Mouse (Mus musculus): ENCODE data around the gene Arf6. TPM values are rescaled to one million over a fixed set of nuclear protein-coding genes. Genes with fewer than 3 reads are reported as not detected.
"Not testable (repeated sequence)": the region's sequence is repeated elsewhere in the genome, so short reads cannot be mapped to it uniquely, and the experiment has no call there.

Arf6 gene
- polyA plus RNA-seq, 1 experiment from 2014 or later = 72.2 TPM

DNA sequence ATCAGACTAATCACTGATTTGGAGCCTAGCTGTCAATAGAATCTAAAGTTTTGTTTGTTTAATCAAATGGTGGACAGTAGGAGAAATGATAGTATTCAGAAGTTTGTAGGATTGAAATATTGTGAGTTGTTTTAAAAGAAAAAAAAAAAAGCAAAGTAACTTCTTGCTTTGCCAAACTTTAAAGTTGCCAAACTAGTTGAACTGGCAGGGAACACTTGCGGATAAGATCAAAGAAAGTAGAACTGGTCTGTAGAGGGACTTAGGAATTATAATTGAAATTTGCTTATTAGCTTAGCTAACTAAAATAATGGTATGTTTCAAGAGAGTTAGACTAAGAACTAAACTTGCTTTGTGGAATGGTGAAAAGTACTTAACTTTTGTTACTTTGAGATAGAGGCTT lies 5.2 kb downstream of the Arf6 start:
- no peak overlapping the region for H3K27ac ChIP-seq
- no peak overlapping the region for H3K4me3 ChIP-seq
- WGBS = 79% methylated on average over 1 of the region's 1 CpGs
- H3K27me3 ChIP-seq = no peaks in the 10 kb centered on the region
- no peaks in the 10 kb centered on the region for H3K36me3 ChIP-seq
- no peaks in the 10 kb centered on the region for H3K9me3 ChIP-seq
- no peak overlapping the region for H3K4me2 ChIP-seq (replicated peaks)
- H3K9ac ChIP-seq = no peak overlapping the region
- no peak for ATAC-seq (ENCODE audit: insufficient number of reproducible peaks, insufficient read depth, low FRiP score, low TSS enrichment)
- peaks cover 11% of the 10 kb centered on the region for H3K4me1 ChIP-seq

DNA sequence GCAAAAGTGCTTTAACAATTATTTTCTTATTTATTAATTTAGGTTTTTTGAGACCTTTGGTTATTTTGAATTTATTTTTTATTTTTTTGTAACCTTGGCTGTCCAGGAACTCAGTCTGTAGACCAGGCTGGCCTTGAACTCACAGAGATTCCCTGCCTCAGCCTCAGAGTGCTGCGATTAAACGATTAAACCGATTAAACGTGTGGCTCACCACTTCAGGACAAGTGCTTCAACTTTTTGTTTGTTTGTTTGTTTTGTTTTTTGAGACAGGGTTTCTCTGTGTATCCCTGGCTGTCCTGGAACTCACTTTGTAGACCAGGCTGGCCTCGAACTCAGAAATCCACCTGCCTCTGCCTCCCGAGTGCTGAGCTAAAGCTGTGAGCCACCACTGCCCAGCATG lies 5.7 kb downstream of the Arf6 start:
- WGBS = 93% methylated on average over 6 of the region's 6 CpGs
- H3K36me3 ChIP-seq = not testable (repeated sequence)

DNA sequence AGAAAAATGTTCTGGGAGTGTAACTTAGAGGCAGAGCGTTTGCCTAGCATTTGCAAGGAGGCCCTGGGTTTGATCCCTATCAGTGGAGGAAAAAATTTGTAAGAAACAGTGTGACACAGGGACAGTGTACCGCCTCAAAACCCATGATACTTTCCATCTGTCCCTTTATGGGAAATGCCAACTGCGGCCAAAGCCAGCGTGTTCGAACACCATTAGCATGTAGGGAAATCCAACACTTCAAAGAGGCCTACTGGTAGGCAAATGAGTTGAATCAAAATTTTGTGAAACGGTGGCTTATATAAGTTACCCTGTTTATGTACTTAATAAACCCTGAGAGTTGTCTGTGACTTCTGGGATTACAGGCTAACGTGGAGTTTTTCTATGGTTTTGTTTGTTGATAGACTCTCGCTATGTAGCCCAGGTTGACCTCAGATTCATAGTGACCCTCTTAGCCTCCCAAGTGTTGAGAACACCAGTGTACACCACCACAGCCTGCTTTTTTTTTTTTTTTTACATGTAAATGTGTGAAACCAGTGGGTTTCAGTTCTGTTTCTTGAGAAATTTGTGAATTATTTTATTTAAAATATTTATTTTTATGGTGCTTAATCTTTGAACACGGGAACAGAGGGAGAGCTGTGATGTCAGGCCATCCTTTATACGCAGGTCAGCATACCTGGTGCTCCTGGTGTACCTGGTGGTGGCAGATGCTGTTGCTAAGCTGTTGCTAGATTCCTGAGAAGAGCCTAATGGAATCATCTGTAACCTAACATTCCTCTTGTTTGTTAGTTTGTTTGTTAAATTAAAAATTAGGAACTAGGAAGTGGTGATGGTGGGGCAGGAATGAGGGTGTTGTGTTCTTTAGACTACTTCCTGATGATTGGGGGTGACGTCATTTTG lies 6.9 kb downstream of the Arf6 start:
- Histone ChIP-seq H3K36me3 (no peaks in the 10 kb centered on the region), H3K9me3 (no peaks in the 10 kb centered on the region), H3K4me2 (replicated peaks) (no peak overlapping the region), H3K9ac (no peak overlapping the region), H3K27me3 (no peaks in the 10 kb centered on the region), H3K4me3 (no peak overlapping the region), H3K4me1 (peaks cover 7% of the 10 kb centered on the region), H3K27ac (no peak overlapping the region)
- ATAC-seq (ENCODE audit: insufficient number of reproducible peaks, insufficient read depth, low FRiP score, low TSS enrichment) = no peak
- WGBS = 91% methylated on average over 11 of the region's 11 CpGs

More for the DNA sequence above, 5.7 kb downstream of the Arf6 start:
- H3K9ac ChIP-seq; H3K27ac ChIP-seq; H3K4me2 ChIP-seq (replicated peaks); H3K4me3 ChIP-seq; H3K27me3 ChIP-seq; H3K9me3 ChIP-seq; ATAC-seq (ENCODE audit: insufficient number of reproducible peaks, insufficient read depth, low FRiP score, low TSS enrichment): not testable (repeated sequence)
- peaks cover 11% of the 10 kb centered on the region for H3K4me1 ChIP-seq

DNA sequence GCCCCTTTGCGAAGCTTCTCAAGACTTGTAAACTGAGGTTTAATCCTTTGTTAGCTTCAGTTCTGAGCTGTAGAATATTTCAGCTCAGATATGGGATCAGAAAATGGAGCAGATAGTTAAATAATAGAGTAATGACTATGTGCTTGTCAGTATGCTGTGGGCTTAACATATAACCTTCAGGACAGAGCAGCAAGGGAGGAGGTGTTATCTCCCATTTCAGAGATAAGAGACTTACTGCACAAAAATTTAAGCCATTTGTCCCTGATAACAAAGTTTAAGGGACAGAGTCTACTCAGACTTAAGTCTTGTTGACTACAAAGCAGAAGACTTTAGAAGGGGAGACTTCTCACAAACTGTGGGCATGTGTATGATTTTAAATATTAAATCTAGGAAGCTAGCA lies 10.9 kb downstream of the Arf6 start:
- 92% methylated on average over 1 of the region's 1 CpGs for WGBS
- H3K4me2 ChIP-seq (replicated peaks) = no peak overlapping the region
- no peaks in the 10 kb centered on the region for H3K36me3 ChIP-seq
- ATAC-seq (ENCODE audit: insufficient number of reproducible peaks, insufficient read depth, low FRiP score, low TSS enrichment) = no peak
- H3K27ac ChIP-seq = no peak overlapping the region
- H3K9me3 ChIP-seq = no peaks in the 10 kb centered on the region
- H3K4me1 ChIP-seq = no peaks in the 10 kb centered on the region
- no peaks in the 10 kb centered on the region for H3K27me3 ChIP-seq
- no peak overlapping the region for H3K4me3 ChIP-seq
- H3K9ac ChIP-seq = no peak overlapping the region

DNA sequence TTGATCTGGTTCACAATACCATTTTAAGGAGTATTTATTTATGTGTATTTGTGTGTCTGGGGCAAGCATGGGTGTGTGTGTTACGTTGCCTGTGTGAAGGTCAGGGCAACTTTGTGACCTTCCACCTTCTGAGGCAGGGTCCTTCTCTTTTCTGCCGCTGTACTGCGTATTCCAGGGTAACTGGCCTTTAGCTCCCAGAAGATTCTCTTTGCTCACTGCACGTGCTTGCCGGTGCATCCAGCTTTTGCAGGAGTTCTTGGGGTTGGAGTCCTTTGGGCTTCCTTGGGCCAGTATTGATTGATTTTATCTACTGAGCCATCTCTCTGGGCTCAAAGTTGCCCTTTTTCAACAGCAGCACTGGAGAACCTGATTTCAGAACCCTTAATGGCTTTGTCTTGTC lies 12.7 kb downstream of the Arf6 start:
- H3K4me1 ChIP-seq = no peaks in the 10 kb centered on the region
- H3K27me3 ChIP-seq = no peaks in the 10 kb centered on the region
- WGBS = 89% methylated on average over 5 of the region's 5 CpGs
- H3K9me3 ChIP-seq = no peaks in the 10 kb centered on the region
- H3K4me3 ChIP-seq = no peak overlapping the region
- no peaks in the 10 kb centered on the region for H3K36me3 ChIP-seq
- no peak overlapping the region for H3K9ac ChIP-seq
- no peak overlapping the region for H3K4me2 ChIP-seq (replicated peaks)
- H3K27ac ChIP-seq = no peak overlapping the region
- ATAC-seq (ENCODE audit: insufficient number of reproducible peaks, insufficient read depth, low FRiP score, low TSS enrichment) = no peak

DNA sequence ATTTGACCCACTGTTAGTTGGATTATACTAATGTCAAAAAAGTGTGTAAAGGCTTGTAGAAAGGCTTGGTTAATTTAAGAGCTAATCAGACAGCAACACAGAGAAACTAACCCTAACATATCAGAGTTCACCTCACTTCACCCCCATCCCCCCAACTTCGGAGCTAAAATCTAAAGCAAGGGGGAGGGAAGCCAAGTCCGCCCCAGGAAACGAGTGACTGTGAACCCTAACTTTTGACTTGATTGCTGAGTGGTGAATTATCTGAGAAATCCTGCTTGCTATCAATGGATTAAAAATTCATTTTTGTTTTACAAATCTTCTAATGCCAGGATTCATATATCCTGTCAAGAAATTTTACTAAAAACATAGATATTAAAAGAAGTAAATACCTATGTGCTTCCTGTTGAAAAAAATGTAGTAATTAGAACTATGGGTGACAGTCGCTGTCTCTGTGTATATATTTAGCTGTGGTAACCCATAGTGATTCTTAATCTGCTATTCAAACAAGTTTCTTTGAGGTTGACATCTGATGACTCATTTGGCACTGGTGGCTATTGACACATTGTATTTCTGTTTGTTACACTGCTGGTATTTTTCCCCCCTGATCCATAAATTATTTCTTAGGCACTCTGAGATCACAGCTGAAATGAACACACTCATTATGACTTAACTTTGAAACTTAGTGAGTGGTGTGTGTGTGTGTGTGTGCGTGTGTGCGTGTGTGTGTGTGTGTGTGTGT lies 13.8 kb downstream of the Arf6 start:
- no peak overlapping the region for H3K27ac ChIP-seq
- no peak for ATAC-seq (ENCODE audit: insufficient number of reproducible peaks, insufficient read depth, low FRiP score, low TSS enrichment)
- H3K4me1 ChIP-seq = no peaks in the 10 kb centered on the region
- H3K27me3 ChIP-seq = no peaks in the 10 kb centered on the region
- H3K9ac ChIP-seq = no peak overlapping the region
- WGBS = 74% methylated on average over 6 of the region's 6 CpGs
- no peak overlapping the region for H3K4me3 ChIP-seq
- no peaks in the 10 kb centered on the region for H3K9me3 ChIP-seq
- no peak overlapping the region for H3K4me2 ChIP-seq (replicated peaks)
- H3K36me3 ChIP-seq = no peaks in the 10 kb centered on the region

DNA sequence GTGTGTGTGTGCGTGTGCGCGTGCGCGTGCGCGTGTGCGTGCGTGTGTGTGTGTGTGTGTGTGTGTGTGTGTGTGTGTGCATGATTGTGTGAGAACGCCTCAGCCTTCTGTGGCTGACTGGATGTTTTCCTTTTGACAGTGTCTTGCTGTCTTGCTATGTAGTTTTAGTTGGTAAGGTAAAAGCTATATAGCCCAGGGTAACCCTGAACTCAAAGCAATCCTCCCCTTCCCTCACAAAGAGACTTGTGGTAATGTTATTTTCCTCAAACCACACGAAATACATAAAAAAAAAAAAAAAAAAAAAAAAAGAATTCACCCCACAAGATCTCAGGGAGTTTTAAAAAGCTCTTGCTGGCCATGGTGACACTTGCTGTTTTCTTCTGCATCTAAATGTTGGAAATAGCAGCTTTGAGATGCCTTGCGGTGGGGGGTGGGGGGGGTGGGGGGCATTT lies 14.4 kb downstream of the Arf6 start:
- WGBS = 71% methylated on average over 12 of the region's 12 CpGs
- not testable (repeated sequence) for H3K9ac ChIP-seq; H3K4me1 ChIP-seq; H3K4me3 ChIP-seq; H3K36me3 ChIP-seq; H3K4me2 ChIP-seq (replicated peaks); H3K27me3 ChIP-seq; H3K27ac ChIP-seq; H3K9me3 ChIP-seq; ATAC-seq (ENCODE audit: insufficient number of reproducible peaks, insufficient read depth, low FRiP score, low TSS enrichment)

DNA sequence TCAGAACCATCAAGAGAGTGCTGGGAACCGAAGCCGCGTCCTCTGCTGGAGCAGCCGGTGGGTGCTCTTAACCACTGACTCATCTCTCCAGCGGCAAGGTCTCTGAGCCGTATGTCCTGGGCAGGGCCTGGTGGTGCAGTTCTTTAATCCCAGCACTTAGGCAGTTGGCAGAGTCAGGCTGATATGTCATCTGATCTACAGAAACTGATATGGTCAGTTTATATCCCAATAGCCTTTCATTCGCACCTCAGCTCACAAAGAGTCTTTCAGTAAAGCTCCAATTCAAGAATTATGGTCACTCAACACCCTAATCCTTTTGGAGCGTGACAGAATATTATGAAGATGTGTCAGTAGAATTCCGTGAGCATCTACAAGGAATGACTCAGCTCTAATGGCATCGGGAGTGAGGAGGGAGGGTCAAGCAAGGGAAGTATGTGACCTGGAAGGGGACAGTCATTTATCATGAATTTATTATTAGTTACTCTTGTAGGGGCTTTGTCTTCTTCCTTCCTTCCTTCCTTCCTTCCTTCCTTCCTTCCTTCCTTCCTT lies 16.4 kb downstream of the Arf6 start:
- Histone ChIP-seq H3K9me3 (no peaks in the 10 kb centered on the region), H3K27ac (no peak overlapping the region), H3K36me3 (no peaks in the 10 kb centered on the region), H3K4me3 (no peak overlapping the region), H3K4me2 (replicated peaks) (no peak overlapping the region), H3K4me1 (no peaks in the 10 kb centered on the region), H3K27me3 (no peaks in the 10 kb centered on the region), H3K9ac (no peak overlapping the region)
- ATAC-seq (ENCODE audit: insufficient number of reproducible peaks, insufficient read depth, low FRiP score, low TSS enrichment) = no peak
- 91% methylated on average over 10 of the region's 10 CpGs for WGBS

DNA sequence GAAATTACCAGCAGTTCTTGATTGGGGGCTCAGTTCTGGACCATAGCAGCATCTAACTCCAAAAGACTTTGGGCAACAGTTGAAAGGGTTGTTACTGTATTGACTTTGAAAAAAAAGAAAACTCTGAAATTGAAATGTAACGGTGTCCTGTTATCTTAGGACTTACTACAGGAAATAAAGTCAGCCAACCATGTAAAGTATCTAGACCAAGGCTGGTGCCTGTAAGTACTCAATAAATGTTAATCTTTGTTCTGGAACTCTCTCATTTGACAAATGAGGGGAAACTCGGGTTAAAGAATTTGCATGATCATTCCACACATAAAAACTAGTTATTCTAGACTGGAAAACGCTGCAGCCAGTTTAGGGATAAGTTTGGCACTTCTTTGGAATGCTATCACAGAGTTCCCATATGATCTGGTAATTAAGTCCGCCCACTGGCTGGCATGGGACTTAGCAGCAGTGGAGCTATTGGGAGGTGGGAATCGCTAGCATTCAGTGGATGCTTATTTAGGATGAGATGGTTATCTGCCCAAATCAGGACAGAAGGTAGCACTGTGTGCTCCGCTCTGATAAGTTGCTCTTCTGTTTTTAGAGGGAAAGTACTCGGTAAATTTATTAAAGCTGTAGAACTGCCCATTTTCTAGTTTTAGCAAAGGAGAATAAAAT lies 17.5 kb downstream of the Arf6 start:
- Histone ChIP-seq H3K27me3 (no peaks in the 10 kb centered on the region), H3K9me3 (no peaks in the 10 kb centered on the region), H3K27ac (no peak overlapping the region), H3K36me3 (no peaks in the 10 kb centered on the region), H3K4me1 (no peaks in the 10 kb centered on the region), H3K4me3 (no peak overlapping the region), H3K4me2 (replicated peaks) (no peak overlapping the region), H3K9ac (no peak overlapping the region)
- no peak for ATAC-seq (ENCODE audit: insufficient number of reproducible peaks, insufficient read depth, low FRiP score, low TSS enrichment)
- WGBS = 66% methylated on average over 7 of the region's 7 CpGs

DNA sequence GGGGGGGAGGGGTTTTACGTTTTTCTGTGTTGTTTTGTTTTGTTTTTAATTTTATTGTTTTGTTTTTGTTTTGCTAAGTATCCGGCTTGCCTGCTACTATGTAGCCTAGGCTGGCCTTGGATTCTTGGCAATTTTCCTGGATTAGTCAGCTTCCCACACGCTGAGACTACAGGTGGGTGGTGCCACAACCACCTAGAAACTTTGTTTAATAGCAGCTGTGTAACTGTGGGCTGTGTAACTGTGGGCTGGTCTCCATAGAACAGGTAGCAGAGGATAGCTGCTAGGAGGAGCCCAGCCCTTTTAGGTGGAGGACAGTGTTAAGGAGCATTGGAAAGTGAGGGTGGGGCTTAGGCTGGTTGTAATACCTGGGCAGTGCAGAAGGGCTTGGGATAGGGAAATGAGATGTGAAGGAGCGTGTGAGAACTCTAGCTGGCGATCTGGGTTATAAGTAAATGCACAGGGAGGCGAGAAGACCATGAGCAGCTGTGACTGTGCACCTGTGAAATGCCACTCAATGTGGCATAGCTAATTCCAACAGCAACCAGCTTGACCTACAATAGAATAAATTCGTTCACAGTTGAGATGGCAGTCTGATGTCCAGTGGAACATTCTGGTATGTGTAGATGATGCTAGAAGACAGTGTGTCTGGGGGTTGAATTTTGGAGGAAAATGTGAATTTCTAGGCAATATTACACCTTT lies 18.2 kb downstream of the Arf6 start:
- Histone ChIP-seq H3K4me3 (no peak overlapping the region), H3K4me2 (replicated peaks) (no peak overlapping the region), H3K36me3 (no peaks in the 10 kb centered on the region), H3K4me1 (no peaks in the 10 kb centered on the region), H3K9me3 (no peaks in the 10 kb centered on the region), H3K27ac (no peak overlapping the region), H3K9ac (no peak overlapping the region), H3K27me3 (no peaks in the 10 kb centered on the region)
- WGBS = 79% methylated on average over 7 of the region's 7 CpGs
- ATAC-seq (ENCODE audit: insufficient number of reproducible peaks, insufficient read depth, low FRiP score, low TSS enrichment) = no peak

DNA sequence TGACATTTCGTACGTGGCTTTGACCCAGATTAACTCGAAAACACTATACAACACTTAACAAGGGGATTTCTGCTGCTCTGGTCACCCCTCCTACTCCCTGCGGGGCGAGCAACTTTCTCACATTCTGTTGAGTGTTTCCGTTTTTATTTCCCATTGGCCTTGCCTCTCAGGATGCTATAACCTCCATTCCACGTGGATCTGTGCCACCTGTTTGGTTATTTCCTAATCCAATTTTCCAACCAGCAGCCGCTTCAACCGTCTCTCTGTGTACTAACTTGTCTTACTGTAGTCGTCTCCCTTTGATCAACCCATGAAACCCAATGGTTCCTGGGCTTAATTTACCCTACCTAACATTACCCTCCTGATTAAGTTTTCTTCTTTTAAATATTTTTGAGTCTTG lies 21.1 kb downstream of the Arf6 start:
- H3K27me3 ChIP-seq = no peaks in the 10 kb centered on the region
- no peak overlapping the region for H3K4me2 ChIP-seq (replicated peaks)
- ATAC-seq (ENCODE audit: insufficient number of reproducible peaks, insufficient read depth, low FRiP score, low TSS enrichment) = no peak
- no peak overlapping the region for H3K27ac ChIP-seq
- no peaks in the 10 kb centered on the region for H3K4me1 ChIP-seq
- no peaks in the 10 kb centered on the region for H3K36me3 ChIP-seq
- WGBS = 73% methylated on average over 10 of the region's 10 CpGs
- no peak overlapping the region for H3K9ac ChIP-seq
- H3K9me3 ChIP-seq = no peaks in the 10 kb centered on the region
- H3K4me3 ChIP-seq = no peak overlapping the region

All from embryonic facial prominence, embryonic 12.5 days (tissue).